Mouse (Mus musculus): ENCODE results near the gene Os9. TPM values are rescaled to one million over a fixed set of nuclear protein-coding genes. Genes with fewer than 3 reads are reported as not detected.
"Not testable (repeated sequence)": the region's sequence is repeated elsewhere in the genome, so short reads cannot be mapped to it uniquely, and the experiment has no call there.

Os9 gene
- total and polyA plus RNA-seq, 3 experiments = 24.4 to 25.6 (median 25.1) TPM

- intact Hi-C loops (cut with DNase I) = loop anchor here (1.0 to 2.0 kb wide), 2 partner anchors 43 to 63 kb away; no protein-coding TSS in a partner anchor
- peaks cover 7% of the 10 kb centered on the region; the same call in 1 of the 2 replicates for H3K27me3 ChIP-seq (ENCODE audit: control insufficient read depth, insufficient read depth, low read length)
- H3K79me2 ChIP-seq (replicated peaks; ENCODE audit: control insufficient read depth, insufficient read depth, low read length) = no peaks in the 10 kb centered on the region
- peak overlapping the region; percentile 62; the same call in 1 of the 2 replicates for H3K27ac ChIP-seq
- H3K4me1 ChIP-seq (ENCODE audit: control insufficient read depth, insufficient read depth, low read length) = peaks cover 3% of the 10 kb centered on the region; the same call in 1 of the 2 replicates
- H3K4me3 ChIP-seq = peak overlapping the region; percentile 62
- TF ChIP-seq CTCF (IDR thresholded peaks at IDR 0.05) (no peak), EP300 (IDR thresholded peaks at IDR 0.05; ENCODE audit: insufficient read depth, low read depth, low read length) (no peak), POLR2A (IDR thresholded peaks at IDR 0.05; ENCODE audit: insufficient read depth, low read depth, low read length) (no peak)
- peak; percentile 66 to 68 for DNase-seq
- H3K36me3 ChIP-seq (ENCODE audit: control insufficient read depth, insufficient read depth, low read length) = no peaks in the 10 kb centered on the region
- peak overlapping the region; percentile 76 for H3K9ac ChIP-seq (ENCODE audit: low read depth, low read length)
- WGBS = under 1% methylated on average over 56 of the region's 56 CpGs
Measured at GRCm38 (mm10) chr10:127165654-127166403, 44.9 kb upstream of the Os9 start.

- Histone ChIP-seq H3K27ac (peak overlapping the region; percentile 62), H3K36me3 (ENCODE audit: control insufficient read depth, insufficient read depth, low read length) (no peaks in the 10 kb centered on the region), H3K27me3 (ENCODE audit: control insufficient read depth, insufficient read depth, low read length) (peaks cover 7% of the 10 kb centered on the region; the same call in 1 of the 2 replicates), H3K79me2 (replicated peaks; ENCODE audit: control insufficient read depth, insufficient read depth, low read length) (no peaks in the 10 kb centered on the region), H3K4me1 (ENCODE audit: control insufficient read depth, insufficient read depth, low read length) (peaks cover 3% of the 10 kb centered on the region; the same call in 1 of the 2 replicates), H3K9ac (ENCODE audit: low read depth, low read length) (peak overlapping the region; percentile 76), H3K4me3 (peak overlapping the region; percentile 62)
- under 1% methylated on average over 42 of the region's 42 CpGs for WGBS
- no peak for TF ChIP-seq CTCF (IDR thresholded peaks at IDR 0.05)
- no peak for TF ChIP-seq EP300 (IDR thresholded peaks at IDR 0.05; ENCODE audit: insufficient read depth, low read depth, low read length)
- TF ChIP-seq POLR2A (IDR thresholded peaks at IDR 0.05; ENCODE audit: insufficient read depth, low read depth, low read length) = no peak
- DNase-seq = no peak
- intact Hi-C loops (cut with DNase I) = loop anchor here (1.0 to 2.0 kb wide), 2 partner anchors 43 to 64 kb away; no protein-coding TSS in a partner anchor
Measured at GRCm38 (mm10) chr10:127165354-127165653, 44.4 kb upstream of the Os9 start.

- intact Hi-C loops (cut with DNase I) = loop anchor here (1.0 to 2.0 kb wide), 2 partner anchors 42 to 65 kb away; no protein-coding TSS in a partner anchor
- peak; percentile 84 for DNase-seq
- no peak; the same call in 1 of the 2 replicates for TF ChIP-seq CTCF (IDR thresholded peaks at IDR 0.05)
- no peak for TF ChIP-seq EP300 (IDR thresholded peaks at IDR 0.05; ENCODE audit: insufficient read depth, low read depth, low read length)
- TF ChIP-seq POLR2A (IDR thresholded peaks at IDR 0.05; ENCODE audit: insufficient read depth, low read depth, low read length) = no peak
- 4% methylated on average over 52 of the region's 52 CpGs for WGBS
- H3K27me3 ChIP-seq (ENCODE audit: control insufficient read depth, insufficient read depth, low read length) = peaks cover 7% of the 10 kb centered on the region; the same call in 1 of the 2 replicates
- H3K4me1 ChIP-seq (ENCODE audit: control insufficient read depth, insufficient read depth, low read length) = peaks cover 3% of the 10 kb centered on the region; the same call in 1 of the 2 replicates
- no peaks in the 10 kb centered on the region for H3K79me2 ChIP-seq (replicated peaks; ENCODE audit: control insufficient read depth, insufficient read depth, low read length)
- H3K9ac ChIP-seq (ENCODE audit: low read depth, low read length) = peak within 1 kb of the TSS; percentile 76
- H3K36me3 ChIP-seq (ENCODE audit: control insufficient read depth, insufficient read depth, low read length) = no peaks in the 10 kb centered on the region
- peak within 1 kb of the TSS; percentile 62 for H3K27ac ChIP-seq
- H3K4me3 ChIP-seq = peak within 1 kb of the TSS; percentile 62
Measured at GRCm38 (mm10) chr10:127164631-127165353, 43.9 kb upstream of the Os9 start, which contains the start of gene B4galnt1. TSS of gene B4galnt1 (plus strand) at chr10:127165225.

GRCm38 (mm10) chr10:127164190-127164589, 43.3 kb upstream of the Os9 start:
- Histone ChIP-seq H3K27me3 (ENCODE audit: control insufficient read depth, insufficient read depth, low read length) (peaks cover 7% of the 10 kb centered on the region; the same call in 1 of the 2 replicates), H3K36me3 (ENCODE audit: control insufficient read depth, insufficient read depth, low read length) (no peaks in the 10 kb centered on the region), H3K4me1 (ENCODE audit: control insufficient read depth, insufficient read depth, low read length) (peaks cover 3% of the 10 kb centered on the region; the same call in 1 of the 2 replicates), H3K9ac (ENCODE audit: low read depth, low read length) (no peak overlapping the region), H3K4me3 (no peak overlapping the region), H3K79me2 (replicated peaks; ENCODE audit: control insufficient read depth, insufficient read depth, low read length) (no peaks in the 10 kb centered on the region), H3K27ac (no peak overlapping the region)
- intact Hi-C loops (cut with DNase I) = loop anchor here (2.0 kb wide), 1 partner anchor 41 kb away; no protein-coding TSS in a partner anchor
- no peak for DNase-seq
- WGBS = 93% methylated on average over 4 of the region's 4 CpGs
- TF ChIP-seq POLR2A (IDR thresholded peaks at IDR 0.05; ENCODE audit: insufficient read depth, low read depth, low read length) = no peak
- no peak for TF ChIP-seq CTCF (IDR thresholded peaks at IDR 0.05)
- no peak for TF ChIP-seq EP300 (IDR thresholded peaks at IDR 0.05; ENCODE audit: insufficient read depth, low read depth, low read length)

GRCm38 (mm10) chr10:127162771-127163261, 41.9 kb upstream of the Os9 start:
- intact Hi-C loops (cut with DNase I); H3K36me3 ChIP-seq (ENCODE audit: control insufficient read depth, insufficient read depth, low read length); H3K9ac ChIP-seq (ENCODE audit: low read depth, low read length); H3K27ac ChIP-seq; H3K4me1 ChIP-seq (ENCODE audit: control insufficient read depth, insufficient read depth, low read length); H3K27me3 ChIP-seq (ENCODE audit: control insufficient read depth, insufficient read depth, low read length); H3K4me3 ChIP-seq; H3K79me2 ChIP-seq (replicated peaks; ENCODE audit: control insufficient read depth, insufficient read depth, low read length); DNase-seq: not testable (repeated sequence)
- WGBS = 50% methylated on average over 7 of the region's 7 CpGs
